Mouse (Mus musculus): ENCODE measurements around the gene Celf6.

Gene Celf6

GRCm38 (mm10) chr9:59588252-59588651 is 10.5 kb downstream of the Celf6 start:
- in situ Hi-C loops (cut with MboI) = no loop called here

DNA sequence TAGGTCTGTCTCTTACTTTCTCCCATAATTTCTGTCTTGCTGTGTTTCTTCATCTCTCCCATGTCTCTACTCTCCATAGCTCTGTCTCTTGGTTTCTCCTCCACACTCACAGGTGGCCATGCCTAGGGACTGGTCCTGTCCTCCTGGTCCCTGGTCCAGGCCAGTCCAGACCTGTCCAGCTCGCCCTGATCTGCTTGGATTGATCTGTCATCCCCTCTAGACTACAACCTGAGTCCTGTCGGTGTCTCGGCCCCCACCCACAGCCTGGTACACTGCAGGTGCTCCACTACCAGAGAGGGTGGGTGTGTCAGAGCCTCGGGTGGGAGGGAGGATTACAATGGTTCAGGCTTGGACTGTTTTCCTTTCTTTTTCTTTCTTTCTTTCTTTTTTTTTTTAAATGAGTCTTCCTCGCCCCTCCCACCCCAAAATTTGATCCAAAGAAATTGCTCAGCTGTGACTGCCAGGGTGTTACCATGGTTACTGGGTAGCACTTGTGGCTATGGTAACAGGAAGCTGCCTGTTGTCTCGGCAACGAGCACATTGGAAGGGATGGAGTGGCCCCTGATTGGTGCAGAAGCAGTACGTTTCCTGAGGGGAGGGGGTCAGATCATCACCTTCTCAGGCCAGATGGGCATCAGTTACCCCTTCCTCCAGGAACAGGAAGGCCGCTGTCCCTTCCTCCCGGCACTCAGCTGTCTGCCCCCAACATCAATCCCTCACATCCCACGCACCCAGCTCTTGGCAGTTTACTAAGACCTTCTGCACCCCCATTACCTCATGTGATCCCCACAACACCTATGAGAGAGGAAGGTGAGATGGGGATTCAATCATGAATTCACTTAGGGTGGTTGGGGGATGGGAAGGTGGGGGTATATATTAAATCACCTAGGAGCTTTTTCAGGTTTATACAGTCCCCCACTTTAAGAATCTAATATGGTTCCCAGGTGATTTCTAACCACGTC is 11.3 kb downstream of the Celf6 start:
- in situ Hi-C loops (cut with MboI) = no loop called here

DNA sequence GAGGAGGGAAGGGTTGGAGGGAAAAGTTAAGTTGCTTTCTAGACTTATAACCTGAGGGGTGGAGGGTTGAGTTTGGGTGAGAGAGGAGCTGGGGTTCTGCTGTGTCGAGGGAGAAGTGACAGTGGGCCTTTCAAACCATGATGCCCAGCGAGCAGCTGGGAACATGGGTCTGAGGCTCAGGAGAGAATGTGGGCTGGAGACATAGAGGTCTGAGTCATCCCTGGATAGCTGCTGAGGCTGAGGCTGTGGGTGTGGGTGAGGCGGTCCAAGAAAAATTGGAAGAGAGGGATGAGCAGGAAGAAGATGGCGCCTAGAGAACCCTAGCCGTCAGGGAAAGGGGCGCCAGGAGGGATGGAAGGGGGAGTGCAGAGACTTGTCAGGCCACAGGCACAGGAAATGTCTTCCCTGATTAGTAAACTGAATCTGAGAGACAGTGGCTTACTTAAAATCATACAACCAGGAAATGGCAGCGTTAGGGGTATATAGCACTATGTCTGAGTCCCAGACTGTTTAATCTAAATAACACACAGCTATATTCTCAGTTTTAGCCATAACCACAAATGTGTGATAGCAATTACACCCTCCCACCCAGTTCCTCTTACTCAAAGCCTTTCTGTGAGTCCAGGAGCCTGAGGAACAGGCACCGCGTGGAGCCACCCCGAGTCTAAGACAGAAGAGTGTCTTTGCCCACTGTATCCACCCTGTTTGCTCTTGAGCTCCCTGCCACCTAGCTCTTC is 12.2 kb downstream of the Celf6 start:
- in situ Hi-C loops (cut with MboI) = no loop called here

- in situ Hi-C loops (cut with MboI) = no loop called here
These were observed 23.9 kb downstream of the Celf6 start for GRCm38 (mm10) chr9:59601661-59602060.

DNA sequence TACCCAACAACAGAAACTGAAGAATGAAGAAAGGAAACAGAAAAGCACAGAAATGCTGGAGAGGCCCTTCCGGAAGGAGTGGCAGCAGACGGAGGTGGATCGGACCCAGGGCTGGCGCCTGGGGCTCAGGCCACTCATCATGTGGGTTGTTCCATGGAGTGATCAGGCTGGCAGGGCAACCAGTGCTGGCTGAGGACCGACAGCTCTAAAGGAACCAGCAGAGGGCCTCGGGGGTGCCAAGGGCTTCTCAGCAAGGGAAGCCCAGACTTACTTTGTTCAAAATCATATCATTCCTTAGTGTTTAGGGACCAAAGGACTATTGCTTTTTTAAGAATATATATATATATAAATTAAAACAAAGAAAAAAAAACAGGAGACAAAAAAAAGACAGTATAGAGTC is 28.2 kb downstream of the Celf6 start:
- in situ Hi-C loops (cut with MboI) = no loop called here

GRCm38 (mm10) chr9:59610950-59611349 is 33.2 kb downstream of the Celf6 start:
- in situ Hi-C loops (cut with MboI) = no loop called here

- in situ Hi-C loops (cut with MboI) = no loop called here
These were observed 38.1 kb downstream of the Celf6 start for GRCm38 (mm10) chr9:59615797-59616196.

GRCm38 (mm10) chr9:59616622-59617306 is 39.0 kb downstream of the Celf6 start, which contains the start of gene Parp6:
Parp6 (plus strand) TSS chr9:59617284.
- in situ Hi-C loops (cut with MboI) = no loop called here

DNA sequence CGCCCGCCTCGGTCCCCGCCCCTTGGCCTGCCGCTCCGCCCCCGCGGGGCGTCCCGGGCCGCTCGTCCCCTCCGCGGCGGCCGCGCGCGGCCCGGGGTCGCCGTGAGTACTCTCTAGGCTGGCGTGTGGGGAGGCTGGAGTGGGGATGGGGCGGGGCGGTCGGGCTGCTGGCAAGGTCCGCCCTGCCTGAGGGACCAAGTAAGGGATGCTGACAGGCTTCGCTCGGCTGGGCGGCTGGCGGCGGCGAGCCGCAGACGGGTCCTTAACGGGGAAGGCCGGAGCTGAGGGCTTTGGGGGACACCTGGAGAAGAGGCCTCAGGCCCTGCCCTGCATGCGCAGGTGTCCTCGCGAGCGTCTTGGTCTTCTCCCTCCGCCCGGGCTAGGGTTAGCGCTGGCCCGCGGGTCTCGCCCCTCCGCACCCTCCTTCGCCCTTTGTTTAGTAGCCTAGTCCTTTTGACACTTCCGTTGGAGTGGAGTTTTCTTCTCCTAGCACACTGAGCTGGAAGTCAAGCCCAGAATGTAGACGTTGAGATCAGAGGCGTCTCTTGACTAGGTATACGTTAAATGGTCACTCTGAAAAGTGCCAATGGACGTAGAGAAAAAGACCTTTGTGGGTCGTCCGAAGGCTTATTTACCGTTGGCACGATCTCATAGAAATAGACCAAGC is 39.7 kb downstream of the Celf6 start:
- in situ Hi-C loops (cut with MboI) = no loop called here

GRCm38 (mm10) chr9:59638372-59638771 is 60.7 kb downstream of the Celf6 start:
- in situ Hi-C loops (cut with MboI) = no loop called here

DNA sequence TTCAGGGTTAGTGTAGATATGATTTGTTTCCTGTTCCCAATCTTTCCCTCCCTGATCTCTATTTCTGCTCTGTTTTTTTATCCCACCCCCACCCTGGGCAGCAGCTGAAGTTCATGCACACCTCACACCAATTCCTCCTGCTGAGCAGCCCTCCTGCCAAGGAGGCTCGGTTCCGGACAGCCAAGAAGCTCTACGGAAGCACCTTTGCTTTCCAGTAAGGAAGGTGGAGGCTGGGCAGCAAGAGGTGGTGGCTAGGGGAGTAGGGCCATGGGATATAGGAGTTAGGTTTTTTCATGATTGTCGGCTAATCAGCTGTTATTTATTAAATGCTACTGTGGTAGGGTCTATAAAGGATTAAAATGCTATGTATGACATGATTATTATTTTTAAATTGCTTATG is 62.2 kb downstream of the Celf6 start:
- in situ Hi-C loops (cut with MboI) = no loop called here

GRCm38 (mm10) chr9:59641320-59641719 is 63.6 kb downstream of the Celf6 start:
- in situ Hi-C loops (cut with MboI) = no loop called here

GRCm38 (mm10) chr9:59649911-59650310 is 72.2 kb downstream of the Celf6 start:
- in situ Hi-C loops (cut with MboI) = no loop called here

DNA sequence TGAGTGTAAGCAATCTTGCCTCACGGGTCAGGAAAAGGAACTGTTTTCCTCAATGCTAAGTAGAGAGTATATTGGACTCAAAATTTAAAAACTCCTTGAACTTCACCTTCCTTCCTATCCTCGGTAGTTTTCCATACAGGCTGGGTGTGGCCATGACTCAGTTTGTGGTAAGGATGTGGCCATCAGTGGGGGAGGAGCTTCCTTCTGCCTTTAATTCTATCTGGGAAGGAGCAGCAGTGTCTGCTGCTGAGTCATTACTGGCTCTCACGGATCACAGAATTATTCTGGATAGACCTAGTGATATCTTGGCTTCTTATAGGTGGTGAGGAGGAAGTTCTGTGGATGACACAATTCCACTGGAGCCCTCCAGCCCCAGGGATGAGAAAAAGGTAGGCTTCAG is 75.7 kb downstream of the Celf6 start:
- in situ Hi-C loops (cut with MboI) = no loop called here

DNA sequence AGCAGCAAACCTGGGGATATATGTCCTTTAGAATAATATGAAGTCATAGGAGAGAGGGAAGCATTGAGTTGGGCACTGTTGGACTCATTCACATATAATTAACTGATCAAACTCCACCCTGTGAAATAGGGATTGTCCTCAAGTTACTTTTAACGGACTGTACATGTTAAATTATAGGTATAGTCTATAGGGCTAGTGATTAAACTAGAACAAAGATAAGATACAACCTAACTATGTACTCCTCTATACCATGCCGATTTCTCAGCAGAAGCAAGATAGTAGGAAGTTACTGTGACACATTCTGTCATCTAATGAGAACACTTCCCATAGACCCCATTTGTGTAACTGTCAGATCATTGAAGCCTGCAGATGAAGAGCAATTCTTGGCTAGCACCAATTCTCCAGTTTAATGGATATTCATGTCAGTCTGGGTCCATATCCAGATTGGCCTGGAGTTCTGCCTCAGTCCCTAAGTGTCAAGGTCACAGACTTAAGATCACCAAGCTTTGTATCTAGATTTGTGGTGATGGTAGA is 76.8 kb downstream of the Celf6 start:
- in situ Hi-C loops (cut with MboI) = no loop called here

- in situ Hi-C loops (cut with MboI) = no loop called here
These were observed 78.4 kb downstream of the Celf6 start, which contains the start of gene Pkm for GRCm38 (mm10) chr9:59655958-59656634. Pkm (plus strand) TSS chr9:59656368.
